Mouse (Mus musculus) lung, embryonic 16.5 days (tissue): Measurements from ENCODE around the gene Cftr. TPM values are rescaled to one million over a fixed set of nuclear protein-coding genes. Genes with fewer than 3 reads are reported as not detected.

ENCODE experiments used
- ATAC-seq: fragments of 200-750 bp; cut with Nextera tagmentation; 2 replicates; pipeline ENCODE4 v1.8.0; 2017; ENCODE audit warnings: low read depth, mild to moderate bottlenecking, moderate library complexity
- H3K27ac ChIP-seq: fragments of 300-500 bp; sonication (generic); 2 replicates; pipeline ENCODE4 v1.5.1; 2014; ENCODE audit warnings: mild to moderate bottlenecking, control low read depth, low read length
- H3K27me3 ChIP-seq: fragments of 300-500 bp; sonication (generic); 2 replicates; pipeline ENCODE4 v1.6.1; 2014; ENCODE audit warnings: low read depth, low read length, mixed read lengths; ENCODE audit not compliant: control insufficient read depth, insufficient read depth
- H3K36me3 ChIP-seq: fragments of 300-500 bp; sonication (generic); 2 replicates; pipeline ENCODE4 v1.6.1; 2014; ENCODE audit warnings: low read length; ENCODE audit not compliant: control insufficient read depth, insufficient read depth
- H3K4me1 ChIP-seq: fragments of 300-500 bp; sonication (generic); replicated peaks from 2 replicates; pipeline ENCODE4 v1.6.1; 2014; ENCODE audit warnings: low read length, mixed read lengths; ENCODE audit not compliant: control insufficient read depth, insufficient read depth
- H3K4me2 ChIP-seq: fragments of 300-500 bp; sonication (generic); 2 replicates; pipeline ENCODE4 v1.6.1; 2014; ENCODE audit warnings: low read depth, low read length, control low read depth
- H3K4me3 ChIP-seq: fragments of 300-500 bp; sonication (generic); 2 replicates; pipeline ENCODE4 v1.5.1; 2014; ENCODE audit warnings: mild to moderate bottlenecking, low read length, control low read depth
- H3K9ac ChIP-seq: fragments of 300-500 bp; sonication (generic); 2 replicates; pipeline ENCODE4 v1.6.1; 2014; ENCODE audit warnings: low read length, control low read depth
- H3K9me3 ChIP-seq: fragments of 300-500 bp; sonication (generic); 2 replicates; pipeline ENCODE4 v1.6.1; 2016; ENCODE audit warnings: low read length; ENCODE audit not compliant: control insufficient read depth
- WGBS: fragments of 180-500 bp; shearing (Covaris S2); extraction: QIAGEN DNeasy Blood & Tissue Kit; methylation state at CpG from one replicate; pipeline ENCODE4 v1.1.7; 2014; 5-methylcytosine and 5-hydroxymethylcytosine counted together
- polyA plus RNA-seq: library from polyadenylated mRNA; unstranded; fragments of >200 nt; fragmentation: Nextera tagmentation; extraction: Ambion mirVana; gene quantifications from 2 replicates; pipeline ENCODE4 v1.2.1, GENCODE M21; 2015

Gene Cftr
- polyA plus RNA-seq, 1 experiment from 2014 or later: 6.4 TPM

DNA sequence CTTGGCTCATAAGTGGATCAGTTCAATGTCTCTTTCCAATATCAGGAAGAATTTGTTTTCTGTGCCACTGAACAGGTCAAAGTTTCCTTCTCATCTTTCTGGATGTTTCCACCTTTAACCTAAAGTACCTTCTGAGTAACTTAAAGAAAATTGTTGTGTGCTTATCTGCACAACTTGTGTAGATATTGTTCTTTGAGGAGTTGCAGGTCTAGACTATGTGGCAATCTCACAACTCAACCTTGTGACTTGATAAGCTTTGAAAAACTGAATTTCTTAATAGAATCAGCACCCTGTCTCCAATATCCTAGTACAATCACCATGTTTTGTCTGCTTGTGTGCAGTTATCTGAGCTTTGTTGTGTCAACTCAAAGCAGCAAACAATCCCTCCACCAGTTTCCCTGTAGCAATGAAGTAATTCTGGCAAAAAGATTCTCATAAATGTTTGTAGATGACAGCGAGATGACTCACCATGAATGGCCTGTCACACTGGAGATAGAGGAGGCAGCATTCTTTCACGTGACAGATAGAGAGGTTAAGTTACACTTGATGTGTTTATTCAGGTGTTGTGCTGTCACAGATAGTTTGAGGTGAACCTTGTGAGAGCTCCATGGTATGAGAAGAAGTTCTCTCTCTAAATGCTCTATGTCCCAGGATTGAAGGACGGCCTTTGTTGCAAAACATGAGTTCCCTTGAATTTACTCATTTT is 178.8 kb downstream of the Cftr start:
- Histone ChIP-seq H3K9me3 (no peaks in the 10 kb centered on the region), H3K4me1 (no peaks in the 10 kb centered on the region), H3K27me3 (no peaks in the 10 kb centered on the region), H3K4me2 (no peak overlapping the region), H3K27ac (no peak overlapping the region), H3K36me3 (no peaks in the 10 kb centered on the region), H3K9ac (no peak overlapping the region), H3K4me3 (no peak overlapping the region)
- WGBS: 49% methylated on average over 3 of the region's 3 CpGs
- ATAC-seq: no peak

DNA sequence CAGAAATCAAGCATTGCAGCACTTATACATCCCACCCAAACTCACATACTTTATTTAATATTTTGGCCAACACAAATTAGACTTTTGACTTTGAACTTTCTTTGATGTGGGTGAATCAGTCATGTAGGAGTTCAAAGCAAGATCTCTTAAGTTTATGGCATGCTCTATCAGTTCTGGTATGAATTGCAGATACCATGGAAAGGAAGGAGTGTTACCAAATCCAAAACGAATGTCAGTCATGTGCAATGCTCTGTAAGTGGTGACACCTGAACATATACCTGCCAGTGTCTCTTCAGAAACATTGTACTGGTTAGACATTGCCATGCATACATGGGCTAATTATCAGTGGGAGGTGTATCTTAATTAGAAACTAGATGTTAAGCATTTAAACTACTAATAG is 189.7 kb downstream of the Cftr start:
- Histone ChIP-seq H3K4me1 (no peaks in the 10 kb centered on the region), H3K4me3 (no peak overlapping the region), H3K9me3 (no peaks in the 10 kb centered on the region), H3K27ac (no peak overlapping the region), H3K27me3 (no peaks in the 10 kb centered on the region), H3K36me3 (no peaks in the 10 kb centered on the region), H3K9ac (no peak overlapping the region), H3K4me2 (no peak overlapping the region)
- no peak for ATAC-seq
- 67% methylated on average over 1 of the region's 1 CpGs for WGBS

DNA sequence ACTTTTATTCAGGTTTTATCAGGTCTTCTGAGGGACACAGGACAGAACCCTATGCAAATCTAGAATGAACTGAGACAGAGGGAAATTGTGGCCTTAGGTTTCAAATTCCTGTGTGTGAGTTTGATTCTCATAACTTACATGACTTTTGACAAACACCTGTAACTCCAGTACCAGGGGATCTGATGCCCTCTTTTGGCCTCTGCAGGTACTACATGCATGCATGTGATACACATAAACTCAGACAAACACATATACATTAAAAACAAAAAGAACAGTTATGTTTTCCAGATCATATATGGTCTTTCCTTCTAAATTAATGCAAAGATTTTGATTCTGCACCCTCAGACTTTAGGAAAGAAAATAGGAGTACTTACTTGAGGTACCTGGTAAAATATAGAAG is 190.5 kb downstream of the Cftr start:
- no peak overlapping the region for H3K27ac ChIP-seq
- no peak for ATAC-seq

DNA sequence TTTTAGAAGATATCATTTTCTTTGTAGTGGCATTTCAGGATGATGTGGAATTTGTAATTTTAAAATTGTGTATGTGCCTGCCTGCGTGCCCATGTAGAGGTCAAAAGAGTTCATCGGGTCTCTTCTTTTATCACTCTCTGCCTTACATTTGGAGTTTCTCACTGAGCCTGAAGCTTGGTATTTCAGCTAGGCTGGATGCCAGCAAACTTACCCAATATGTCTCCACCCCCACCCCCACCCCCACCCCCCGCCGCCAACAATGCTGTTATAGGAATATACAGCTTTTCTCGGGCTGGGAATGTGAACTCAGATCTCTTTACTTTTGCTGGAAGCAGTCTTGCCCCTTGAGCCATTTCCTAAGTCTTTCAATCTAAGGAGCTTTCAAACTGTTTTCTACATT is 191.7 kb downstream of the Cftr start:
- no peaks in the 10 kb centered on the region for H3K36me3 ChIP-seq
- ATAC-seq: peak; percentile 54; the same call in 1 of the 2 replicates
- H3K27ac ChIP-seq: no peak overlapping the region
- H3K4me1 ChIP-seq: no peaks in the 10 kb centered on the region
- 63% methylated on average over 5 of the region's 5 CpGs for WGBS
- no peak overlapping the region for H3K4me3 ChIP-seq
- no peaks in the 10 kb centered on the region for H3K27me3 ChIP-seq
- no peak overlapping the region for H3K4me2 ChIP-seq
- no peak overlapping the region for H3K9ac ChIP-seq
- H3K9me3 ChIP-seq: no peaks in the 10 kb centered on the region

More for the DNA sequence above, 190.5 kb downstream of the Cftr start:
- Histone ChIP-seq H3K9ac (no peak overlapping the region), H3K27me3 (no peaks in the 10 kb centered on the region), H3K36me3 (no peaks in the 10 kb centered on the region), H3K9me3 (no peaks in the 10 kb centered on the region), H3K4me1 (no peaks in the 10 kb centered on the region), H3K4me3 (no peak overlapping the region), H3K4me2 (no peak overlapping the region)

DNA sequence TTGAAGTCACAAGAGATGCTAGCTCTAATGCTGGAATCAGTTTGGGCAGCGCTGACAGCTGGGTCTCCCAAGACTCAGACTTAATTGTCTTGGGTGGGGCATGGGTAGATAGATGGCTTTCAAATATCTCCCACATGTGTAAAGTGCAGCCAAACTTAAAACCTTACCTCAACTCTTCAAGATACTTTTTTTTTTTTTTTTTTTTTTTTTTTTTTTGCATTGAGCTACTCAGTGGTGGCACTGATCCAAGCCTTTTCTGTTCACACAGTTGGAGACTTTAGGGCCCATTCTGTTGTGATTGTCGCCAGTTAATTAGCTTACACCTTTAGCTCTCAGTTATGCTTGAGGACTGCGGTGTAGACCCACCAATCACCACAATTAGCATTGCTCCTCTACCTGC is 198.6 kb downstream of the Cftr start:
- H3K9ac ChIP-seq: no peak overlapping the region
- WGBS: 85% methylated on average over 3 of the region's 3 CpGs

DNA sequence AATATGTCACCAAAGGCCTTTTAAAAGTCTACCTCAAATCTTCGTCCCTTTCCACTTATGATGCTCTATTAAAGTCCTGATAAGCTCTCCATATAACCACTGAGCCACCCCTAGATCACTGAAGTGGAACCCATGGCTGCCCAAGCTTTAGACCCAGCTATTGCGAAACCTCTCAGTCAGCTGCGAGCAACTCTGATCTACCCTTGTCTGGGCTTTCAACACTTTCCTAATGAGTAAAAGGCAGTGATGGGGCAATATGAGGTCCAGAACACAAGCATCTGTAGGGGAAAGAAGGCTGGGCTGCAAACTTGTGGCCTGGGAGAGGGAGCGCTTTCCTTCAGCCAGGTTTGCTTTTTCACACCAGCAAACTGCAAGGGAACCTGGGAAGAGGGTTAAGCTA is 199.2 kb downstream of the Cftr start:
- H3K27ac ChIP-seq: no peak overlapping the region
- H3K9me3 ChIP-seq: no peaks in the 10 kb centered on the region
- 85% methylated on average over 4 of the region's 4 CpGs for WGBS
- H3K4me3 ChIP-seq: no peak overlapping the region
- ATAC-seq: no peak
- H3K9ac ChIP-seq: no peak overlapping the region
- no peaks in the 10 kb centered on the region for H3K27me3 ChIP-seq
- no peaks in the 10 kb centered on the region; the same call in 1 of the 2 replicates for H3K36me3 ChIP-seq
- H3K4me1 ChIP-seq: peaks cover 4% of the 10 kb centered on the region
- H3K4me2 ChIP-seq: no peak overlapping the region

More for the DNA sequence above, 198.6 kb downstream of the Cftr start:
- no peak overlapping the region for H3K27ac ChIP-seq
- no peaks in the 10 kb centered on the region; the same call in 1 of the 2 replicates for H3K36me3 ChIP-seq
- ATAC-seq: no peak
- H3K4me2 ChIP-seq: no peak overlapping the region
- H3K27me3 ChIP-seq: no peaks in the 10 kb centered on the region
- H3K9me3 ChIP-seq: no peaks in the 10 kb centered on the region
- peaks cover 4% of the 10 kb centered on the region for H3K4me1 ChIP-seq
- H3K4me3 ChIP-seq: no peak overlapping the region

Other genes with a start within 250 kb of the Cftr start
- gene Wnt2, start 140.1 kb upstream of the Cftr start, polyA plus RNA-seq: 76.8 and 77.2 TPM in 2 replicates
- 8.0 and 8.4 TPM in 2 replicates for gene Asz1, start 61.6 kb upstream of the Cftr start, polyA plus RNA-seq